Mouse (Mus musculus): ENCODE measurements around the gene Olfr930.

Gene Olfr930

GRCm38 (mm10) chr9:38929509-38929908 lies at the start of gene Olfr930:
TSS of gene Olfr930 (plus strand) at chr9:38929809.
- DNase-seq (ENCODE audit: low spot score), result no peak

DNA sequence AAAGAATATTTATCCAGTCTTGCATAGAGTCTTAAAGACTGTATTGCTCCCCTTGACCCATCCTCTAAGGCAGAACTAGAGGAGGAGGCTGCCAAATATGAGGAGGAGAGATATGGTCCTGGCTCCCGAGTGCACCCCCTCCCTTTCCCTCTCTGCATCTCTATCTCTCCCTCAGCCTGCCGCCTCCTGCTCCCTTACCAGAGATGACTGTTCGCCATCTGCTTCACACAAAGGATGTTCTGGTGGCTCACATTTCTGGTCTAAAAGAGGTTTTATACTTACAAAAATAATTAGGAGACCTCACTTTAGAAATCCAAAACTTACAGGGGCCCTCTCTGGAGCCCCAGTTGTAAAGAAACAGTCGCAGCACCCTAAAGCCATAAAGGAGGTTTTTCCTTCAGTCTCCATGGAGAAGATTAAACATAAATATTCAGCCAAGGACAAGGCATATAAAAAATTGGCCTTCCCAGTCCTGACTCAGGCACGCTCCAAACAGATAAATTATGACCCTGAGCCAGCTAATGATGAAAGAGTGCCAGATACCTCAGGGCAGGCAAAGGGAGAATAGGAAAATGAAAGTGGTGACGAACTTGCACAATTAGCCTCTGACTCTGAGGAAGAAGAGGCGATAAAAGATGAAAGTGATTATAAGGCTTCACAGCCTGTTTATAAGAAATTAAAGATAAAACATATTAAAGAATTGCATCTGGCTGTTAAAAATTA lies 24.0 kb downstream of the Olfr930 start:
- DNase-seq (ENCODE audit: low spot score), result no peak

- DNase-seq (ENCODE audit: low spot score), result peak; percentile 23
These were observed 24.5 kb downstream of the Olfr930 start for GRCm38 (mm10) chr9:38954124-38954416.

DNA sequence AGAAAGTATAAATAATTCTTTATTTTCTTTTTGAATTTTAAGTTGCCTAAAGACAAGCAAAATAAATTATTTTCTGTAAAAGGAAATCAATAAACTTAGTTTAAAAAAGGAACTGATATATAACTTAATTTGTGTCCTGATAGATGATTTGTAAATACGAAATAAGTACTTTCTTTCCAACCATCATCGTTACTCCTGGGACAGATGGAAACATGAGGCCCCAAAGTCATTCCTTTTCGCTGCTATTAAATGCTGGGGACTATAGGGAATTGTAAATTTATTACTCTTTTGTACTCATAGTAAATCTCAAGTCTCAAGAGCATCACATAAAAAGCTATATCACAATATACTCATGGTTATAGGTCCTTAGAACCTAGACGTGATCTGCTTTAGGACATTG lies 42.4 kb downstream of the Olfr930 start, which contains the start of gene Olfr933:
Olfr933 (plus strand) TSS at position 301 of the 400 bp plus-strand sequence.
- DNase-seq (ENCODE audit: low spot score), result no peak

Measured in embryo, embryonic 10 days (tissue).